9 mouse cellular contexts compared by ENCODE assay signal in the genomic region with DNA sequence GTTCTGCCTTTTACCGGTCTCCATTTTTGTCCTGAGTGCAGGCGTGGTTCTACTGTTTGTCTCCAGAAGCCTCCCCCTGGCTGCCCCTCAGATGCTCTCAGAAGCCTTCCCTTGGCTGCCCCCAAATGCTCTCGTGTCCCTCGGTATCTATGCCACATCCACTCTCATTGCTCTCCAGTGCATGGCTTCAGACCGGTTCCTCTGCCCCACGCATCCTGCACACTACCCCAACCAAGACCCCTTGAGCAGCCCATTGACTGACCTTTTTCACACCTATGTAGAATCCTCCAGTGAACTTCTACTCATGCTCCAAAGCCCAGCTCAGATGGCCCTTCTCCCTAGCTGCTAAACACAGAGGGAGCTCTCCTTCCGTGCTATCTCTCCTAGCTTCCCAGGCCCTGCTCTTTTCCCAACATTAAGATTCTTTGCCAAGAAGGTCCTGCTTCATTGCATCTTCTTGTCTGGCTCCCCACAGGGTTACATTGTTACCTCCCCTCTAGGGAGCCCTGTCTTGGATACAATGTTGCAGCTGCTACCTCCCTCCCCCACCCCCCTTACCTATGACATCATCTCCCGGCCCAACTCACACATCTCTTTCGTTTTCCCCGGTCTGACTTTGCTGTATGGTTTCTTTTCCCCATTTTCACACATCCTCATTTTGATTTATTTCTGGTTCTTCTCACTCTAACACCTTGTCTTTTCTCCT. TPM values are rescaled to one million over a fixed set of nuclear protein-coding genes. Genes with fewer than 3 reads are reported as not detected.
DNase-seq lines count a peak whose midpoint lies in the region; TF ChIP-seq lines count a peak whose summit lies in the region.
"Had no signal": no experiment of that assay in that cellular context is flagged by ENCODE, and none has a peak within 500 bp of the region (broad histone marks: within the 10 kb centered on the region; RNA-seq: fewer than 3 reads in every experiment).

No protein-coding gene starts in this region.

- no peak for TF ChIP-seq POLR2A in myocyte (IDR thresholded peaks at IDR 0.05; ENCODE audit: insufficient read length, low read depth)

- peak; percentile 20 for DNase-seq in kidney, postnatal 10 days
- no peak for DNase-seq in kidney, postnatal 25 days
- peak; percentile 41 for DNase-seq in ZHBTc4 (ENCODE audit: low read depth, low spot score)
- DNase-seq in heart, postnatal 25 days (ENCODE audit: low spot score), result peak; percentile 29
- no peak for DNase-seq in layer of hippocampus, adult 8-10 months (ENCODE audit: low spot score in 2 of 2)
- no peak for DNase-seq in urinary bladder, postnatal 25 days (ENCODE audit: low spot score)
- no peak for DNase-seq in cerebellum, postnatal 25 days
- DNase-seq: lung, adult 2 months had no signal

- no peaks in the 10 kb centered on the region for H3K36me3 ChIP-seq in myocyte (ENCODE audit: control insufficient read depth, insufficient read depth)

- intact Hi-C loops in heart, postnatal 25 days (cut with DNase I), result no loop called here

- H3K4me3 ChIP-seq in myocyte, result no peak overlapping the region

- no peaks in the 10 kb centered on the region for H3K79me2 ChIP-seq in myocyte (ENCODE audit: control insufficient read depth, insufficient read depth)

- peak overlapping the region; percentile 61 for H3K4me2 ChIP-seq in myocyte (ENCODE audit: low read depth)

- no peaks in the 10 kb centered on the region for H3K27me3 ChIP-seq in myocyte (ENCODE audit: control insufficient read depth, insufficient read depth, insufficient read length)

- H3ac ChIP-seq in myocyte (ENCODE audit: control insufficient read depth, insufficient read length), result no peak overlapping the region

TF ChIP-seq in myocyte, 11 proteins besides CTCF, POLR2A, EP300 and RAD21:
- TF ChIP-seq REST (IDR thresholded peaks at IDR 0.05; ENCODE audit: insufficient read depth, insufficient read length), result no peak
- no peak for TF ChIP-seq TCF12 (IDR thresholded peaks at IDR 0.05; ENCODE audit: insufficient read depth, poor library complexity, severe bottlenecking)
- TF ChIP-seq MAX (IDR thresholded peaks at IDR 0.05; ENCODE audit: low read depth), result no peak
- TF ChIP-seq MYOG (IDR thresholded peaks at IDR 0.05; ENCODE audit: control insufficient read depth in 1 of 3, insufficient read depth in 1 of 3, insufficient read length in 2 of 3, low read depth in 2 of 3), result no peak
- TF ChIP-seq POLR2AphosphoS2 (IDR thresholded peaks at IDR 0.05; ENCODE audit: insufficient read length, low read depth), result no peak
- no peak for TF ChIP-seq TCF3 (IDR thresholded peaks at IDR 0.05; ENCODE audit: insufficient read length, low read depth)
- TF ChIP-seq MYOD1 (IDR thresholded peaks at IDR 0.05; ENCODE audit: control insufficient read depth in 1 of 3, insufficient read length in 2 of 3, low read depth in 2 of 3), result peak in 2 of 3 experiments; percentile 59 to 66
- TF ChIP-seq USF1 (IDR thresholded peaks at IDR 0.05; ENCODE audit: low read depth), result no peak

RNA-seq across cellular contexts. Expression of a gene that starts 9.4 kb away (rescaled TPM):
- 10 to 100 TPM; 37.7 to 41.9 TPM for total RNA-seq in heart, postnatal 25 days (2021)
- 15.8 TPM for polyA plus RNA-seq in myocyte (2012; fragmentation: generic; extraction: Trizol)
- 100 to 1,000 TPM; 146 to 169 (median 150) TPM for total RNA-seq in layer of hippocampus, adult 8-10 months (2022)

Comparison
In these comparisons a context has a peak if more than half of its experiments do, and no peak if none do; other contexts are left out.
1. DNase-seq: peak in kidney, postnatal 10 days (single experiment), ZHBTc4 (single experiment) and heart, postnatal 25 days (single experiment); none in kidney, postnatal 25 days (0 of 2), layer of hippocampus, adult 8-10 months (0 of 2), urinary bladder, postnatal 25 days (single experiment) and cerebellum, postnatal 25 days (0 of 2).